Mouse (Mus musculus) brown adipose tissue, adult 24 weeks (tissue): ENCODE results near the gene Afdn. TPM values are rescaled to one million over a fixed set of nuclear protein-coding genes. Genes with fewer than 3 reads are reported as not detected.
"Not testable (repeated sequence)": the region's sequence is repeated elsewhere in the genome, so short reads cannot be mapped to it uniquely, and the experiment has no call there.

Source experiments
- H3K27ac ChIP-seq: fragments of 200-500 bp; replicated peaks from 2 replicates; pipeline ENCODE4 v1.5.1; 2012; ENCODE audit warnings: low read depth, mild to moderate bottlenecking, low read length
- H3K4me1 ChIP-seq: fragments of 200-500 bp; 2 replicates; pipeline ENCODE4 v1.6.1; 2012; ENCODE audit warnings: low read length, mixed read lengths; ENCODE audit not compliant: control insufficient read depth, insufficient read depth, insufficient read length
- H3K4me3 ChIP-seq: fragments of 200-500 bp; 2 replicates; pipeline ENCODE4 v1.5.1; 2012; ENCODE audit warnings: low read depth, mild to moderate bottlenecking, low read length, moderate library complexity; ENCODE audit not compliant: insufficient read depth
- polyA plus RNA-seq: library from polyadenylated mRNA; stranded (reverse); fragments of >200 nt; gene quantifications from 2 replicates; pipeline ENCODE4 v1.2.4, GENCODE M21; 2012; ENCODE audit not compliant: missing spikeins, insufficient read depth, insufficient read length

Afdn gene
- polyA plus RNA-seq, 1 experiment = 28.9 TPM

DNA sequence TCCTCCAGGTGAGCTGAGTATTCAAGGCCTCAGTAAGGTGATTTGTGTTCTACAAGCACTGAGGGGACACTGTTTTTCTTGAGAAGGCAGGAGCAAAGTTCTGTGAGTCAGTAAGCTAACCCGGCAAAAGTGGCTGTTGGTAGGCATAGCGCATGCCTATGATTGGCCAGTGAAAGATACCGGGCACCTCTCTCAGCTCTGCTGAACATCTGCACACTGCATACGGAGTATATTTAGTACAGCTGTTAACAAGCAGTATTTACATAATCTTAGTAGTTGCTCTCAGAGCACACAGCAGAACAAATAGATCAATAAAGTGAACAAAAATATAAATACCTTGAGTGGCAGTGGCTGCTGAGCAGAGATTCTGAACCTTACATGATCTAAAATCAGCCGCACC is 146.7 kb downstream of the Afdn start:
- no peak overlapping the region for H3K4me3 ChIP-seq
- peaks cover 9% of the 10 kb centered on the region for H3K4me1 ChIP-seq

DNA sequence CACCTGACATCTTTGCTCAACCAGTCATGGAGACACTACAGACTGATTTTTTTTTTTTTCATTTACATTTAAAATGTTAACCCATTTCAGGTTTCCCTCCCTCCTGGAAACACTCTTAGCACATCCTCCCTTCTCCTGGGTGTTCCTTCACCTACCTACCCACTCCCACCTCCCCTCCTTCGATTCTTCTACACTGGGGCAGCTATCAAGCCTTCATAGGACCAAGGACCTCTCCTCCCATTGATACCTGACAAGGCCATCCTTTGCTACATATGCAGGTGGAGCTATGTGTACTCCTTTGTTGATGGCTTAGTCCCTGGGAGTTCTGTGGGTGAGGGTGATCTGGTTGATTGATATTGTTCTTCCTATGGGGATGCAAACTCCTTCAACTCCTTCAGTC is 147.3 kb downstream of the Afdn start:
- Histone ChIP-seq H3K27ac (peak overlapping the region; percentile 17; the same call in 1 of the 2 replicates), H3K4me1 (peaks cover 13% of the 10 kb centered on the region), H3K4me3 (no peak overlapping the region)

More for the DNA sequence above, 146.7 kb downstream of the Afdn start:
- peak overlapping the region; percentile 48; the same call in 1 of the 2 replicates for H3K27ac ChIP-seq

DNA sequence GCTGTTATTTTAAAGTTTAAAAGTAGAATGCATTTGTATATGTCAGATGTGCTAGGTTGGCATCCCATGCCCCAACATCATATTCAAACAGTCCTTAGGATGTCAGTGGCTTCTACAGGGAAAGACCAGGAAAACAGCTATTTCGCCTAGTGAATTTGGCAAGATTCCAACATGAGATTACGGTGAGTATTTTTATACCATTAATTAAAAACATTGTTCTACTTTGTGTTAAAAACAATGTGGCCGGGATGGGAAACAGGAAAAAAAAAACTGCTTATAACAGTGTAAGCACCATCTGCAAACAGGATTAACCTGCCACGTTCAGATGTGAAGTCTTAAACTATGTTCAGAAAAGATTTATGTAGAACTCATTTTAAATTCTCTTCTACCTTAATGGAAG is 153.6 kb downstream of the Afdn start:
- Histone ChIP-seq H3K27ac (peak overlapping the region; percentile 98), H3K4me3 (no peak overlapping the region), H3K4me1 (peaks cover 28% of the 10 kb centered on the region)

DNA sequence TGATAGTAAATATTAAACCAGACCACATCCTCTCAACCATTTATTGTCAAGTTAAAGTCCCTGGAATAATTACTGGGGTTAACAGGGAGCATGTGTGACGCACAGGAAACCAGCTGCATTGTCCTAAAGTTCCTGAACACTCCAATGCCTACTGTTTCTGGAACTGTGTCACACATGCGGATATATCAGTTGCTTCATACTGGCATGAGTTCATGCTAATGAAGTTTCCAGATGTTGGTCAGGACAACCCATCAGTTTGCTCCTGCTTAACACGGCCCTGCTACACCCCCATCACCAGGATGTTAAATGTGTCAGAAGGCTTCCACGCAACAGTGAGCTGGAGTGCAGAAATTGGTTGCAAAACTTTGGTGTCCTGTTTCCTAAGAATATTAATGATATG is 154.2 kb downstream of the Afdn start:
- Histone ChIP-seq H3K4me1 (peaks cover 34% of the 10 kb centered on the region), H3K27ac (peak overlapping the region; percentile 93), H3K4me3 (no peak overlapping the region)

DNA sequence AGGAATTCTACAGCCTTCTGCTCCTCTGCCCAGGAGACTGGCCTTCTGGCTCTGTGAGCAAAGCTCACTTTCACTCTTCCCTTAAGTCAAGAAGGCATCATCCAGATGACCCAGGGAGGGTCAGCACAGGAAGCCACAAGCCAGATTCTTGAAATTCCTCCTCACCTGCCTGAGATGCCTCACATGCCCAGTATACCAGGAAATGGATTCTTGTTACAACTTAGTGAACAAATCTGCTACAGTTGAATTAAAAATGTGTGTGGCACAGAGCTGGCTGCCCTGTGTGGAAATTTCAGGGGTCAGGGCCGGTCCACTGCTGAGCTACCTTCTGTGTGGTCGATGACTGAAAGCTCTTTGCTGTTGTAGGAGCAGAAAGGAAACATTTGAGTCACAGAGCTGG is 160.4 kb downstream of the Afdn start:
- Histone ChIP-seq H3K4me3 (no peak overlapping the region), H3K27ac (peak overlapping the region; percentile 96), H3K4me1 (peaks cover 32% of the 10 kb centered on the region)

DNA sequence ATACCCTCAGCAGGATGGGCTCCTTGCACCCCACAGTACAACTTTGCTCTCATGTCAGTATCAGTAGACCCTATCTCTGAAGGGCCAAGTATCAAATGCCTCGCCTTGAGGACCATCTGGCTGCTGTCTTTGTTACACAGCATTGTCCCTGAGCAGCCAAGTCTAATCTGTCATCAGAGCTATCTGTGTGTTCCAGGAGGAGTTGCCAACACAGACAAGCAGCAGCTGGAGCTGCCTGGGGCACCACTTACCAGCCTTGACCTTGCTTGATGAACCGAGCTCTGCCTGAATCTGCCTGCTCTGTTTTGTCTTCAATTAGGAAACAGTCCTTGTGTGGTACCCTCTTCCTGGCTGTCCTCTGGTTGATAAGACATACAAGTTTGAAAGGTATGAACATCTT is 163.1 kb downstream of the Afdn start:
- Histone ChIP-seq H3K4me1 (peaks cover 27% of the 10 kb centered on the region), H3K27ac (no peak overlapping the region), H3K4me3 (no peak overlapping the region)

DNA sequence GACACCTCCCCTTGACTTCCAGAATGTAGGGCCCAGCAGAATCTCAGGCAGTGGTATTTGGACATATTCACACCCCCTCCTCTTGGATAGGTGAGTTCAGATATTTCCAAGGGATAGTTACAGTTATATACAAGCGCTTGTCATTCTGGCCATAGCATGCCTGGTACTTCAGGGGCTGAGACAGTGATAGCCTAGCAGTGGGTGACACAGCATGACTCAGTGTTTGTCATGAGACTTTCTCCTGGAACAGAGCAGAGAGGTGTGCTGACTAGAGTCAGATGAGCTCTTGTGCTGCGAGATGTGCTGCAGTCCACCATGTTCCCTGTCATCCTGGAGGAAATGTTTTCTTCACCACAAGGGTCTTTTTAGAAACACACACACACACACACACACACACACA is 164.2 kb downstream of the Afdn start:
- no peak overlapping the region for H3K27ac ChIP-seq

DNA sequence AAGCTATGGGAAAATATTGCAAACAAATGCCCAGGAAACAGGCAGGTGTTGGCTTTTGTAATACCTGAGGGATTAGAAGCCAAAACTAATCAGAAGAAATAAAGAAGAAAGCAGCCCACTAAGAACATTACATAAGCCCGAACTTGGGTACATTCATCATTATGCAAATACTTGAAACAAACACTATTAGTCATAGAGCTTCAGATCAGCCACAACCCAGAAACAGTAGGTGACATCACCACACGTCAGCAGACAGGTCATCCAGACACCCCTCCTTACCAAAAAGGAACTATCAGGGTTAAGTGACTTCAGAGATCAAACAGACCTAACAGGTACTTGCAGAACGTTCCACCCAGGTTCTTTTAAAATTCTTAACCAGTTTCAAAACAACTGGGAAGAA is 165.6 kb downstream of the Afdn start:
- Histone ChIP-seq H3K4me3 (no peak overlapping the region), H3K4me1 (peaks cover 9% of the 10 kb centered on the region; the same call in 1 of the 2 replicates), H3K27ac (no peak overlapping the region)

More for the DNA sequence above, 164.2 kb downstream of the Afdn start:
- Histone ChIP-seq H3K4me1 (peaks cover 23% of the 10 kb centered on the region; the same call in 1 of the 2 replicates), H3K4me3 (no peak overlapping the region)

DNA sequence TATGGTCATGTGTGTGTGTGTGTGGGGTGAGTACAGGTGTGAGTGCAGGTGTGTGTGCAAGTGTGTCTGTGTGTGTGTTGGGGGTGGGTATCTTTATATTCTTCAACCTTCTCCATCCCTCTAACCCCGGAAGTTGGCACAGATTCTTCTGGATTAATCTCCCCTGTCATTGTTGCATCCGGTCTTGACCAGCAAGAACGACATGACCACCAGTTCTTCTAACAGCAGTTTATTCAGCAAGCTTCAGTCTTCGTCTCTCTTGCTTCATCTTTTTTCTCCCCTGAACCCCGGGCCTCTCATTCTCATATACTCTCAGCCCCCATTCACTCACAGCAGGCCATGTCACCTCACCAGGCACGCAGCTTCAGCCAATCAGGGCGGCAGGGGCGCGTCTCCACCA is 170.1 kb downstream of the Afdn start:
- H3K27ac ChIP-seq = no peak overlapping the region
- H3K4me1 ChIP-seq = peaks cover 4% of the 10 kb centered on the region; the same call in 1 of the 2 replicates
- H3K4me3 ChIP-seq = no peak overlapping the region

DNA sequence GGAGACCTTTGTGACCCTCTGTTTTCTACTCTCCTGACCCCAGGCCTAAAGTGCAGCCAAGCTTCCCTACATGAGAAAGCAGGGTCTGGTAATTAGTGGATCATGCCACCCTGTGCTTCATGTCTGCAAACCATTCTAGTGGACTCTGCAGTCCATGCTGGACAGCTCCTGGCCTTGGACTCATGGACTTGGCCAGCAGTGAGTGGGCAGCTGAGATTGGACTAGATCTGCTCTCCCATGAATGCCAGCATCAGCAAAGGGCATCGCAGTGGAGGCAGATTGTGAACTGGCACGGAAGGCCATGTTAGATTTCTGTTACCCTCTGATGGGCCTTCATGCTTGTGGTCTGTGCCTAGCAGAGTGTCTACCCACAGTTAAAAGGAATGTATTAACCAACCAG is 175.0 kb downstream of the Afdn start:
- not testable (repeated sequence) for H3K27ac ChIP-seq, H3K4me3 ChIP-seq
- peaks cover 23% of the 10 kb centered on the region for H3K4me1 ChIP-seq

DNA sequence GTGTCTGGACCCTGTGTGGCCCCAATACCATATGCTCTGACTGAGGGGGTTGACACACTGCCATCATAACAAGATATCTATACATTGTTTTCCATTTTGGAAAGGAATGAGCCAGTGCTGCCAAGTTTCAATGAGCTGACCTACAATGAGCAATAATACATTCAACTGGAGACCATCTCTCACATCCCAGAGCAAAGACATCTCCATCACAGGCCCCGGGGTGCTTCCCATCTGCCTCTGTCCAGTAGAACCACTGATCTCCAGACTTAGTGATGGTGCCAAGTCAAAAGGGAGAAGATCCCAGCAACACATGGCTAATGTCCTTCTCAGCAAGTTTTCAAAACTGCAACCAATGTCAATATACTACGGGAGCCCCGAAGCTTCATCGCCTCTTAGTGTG is 177.4 kb downstream of the Afdn start:
- Histone ChIP-seq H3K4me1 (peaks cover 24% of the 10 kb centered on the region), H3K4me3 (no peak overlapping the region), H3K27ac (peak overlapping the region; percentile 86)

DNA sequence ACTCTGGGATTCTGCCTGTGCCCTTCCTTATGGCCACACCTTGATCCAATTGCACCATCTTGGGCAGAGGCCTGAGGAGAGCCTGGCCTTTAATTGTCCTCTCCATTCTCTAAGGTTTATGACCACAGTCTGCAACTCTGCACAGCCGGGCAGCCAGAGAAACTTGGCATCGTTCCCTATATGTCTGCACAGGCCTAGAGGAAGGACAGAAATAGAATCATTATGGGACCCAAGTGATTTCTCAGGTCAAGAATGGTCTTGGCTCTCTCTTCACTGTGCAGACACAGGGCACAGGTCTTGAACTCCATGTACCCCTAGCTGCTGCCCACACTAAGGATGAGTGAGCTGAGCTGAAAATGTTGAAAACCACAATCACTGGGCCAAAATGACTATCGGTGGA is 178.3 kb downstream of the Afdn start:
- Histone ChIP-seq H3K27ac (peak overlapping the region; percentile 90), H3K4me3 (no peak overlapping the region), H3K4me1 (peaks cover 24% of the 10 kb centered on the region)

DNA sequence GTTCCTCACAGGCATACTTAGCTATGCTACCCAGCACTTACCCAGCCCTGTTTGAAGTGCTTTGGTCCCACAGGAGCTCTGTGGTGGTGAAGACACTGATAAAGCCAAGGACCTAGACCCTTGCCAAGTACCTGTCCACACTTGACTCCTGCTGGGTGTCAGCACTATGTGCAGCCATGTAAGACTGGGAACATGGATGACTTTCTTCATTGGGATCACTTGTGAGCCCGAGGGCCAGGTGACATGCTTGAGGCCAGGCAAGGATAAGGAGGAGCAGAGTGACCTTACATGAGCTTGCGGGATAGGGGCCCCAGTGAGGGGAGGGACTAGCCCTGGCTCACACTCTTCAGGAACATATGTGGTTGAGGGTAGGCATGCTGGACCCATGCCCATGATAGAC is 178.9 kb downstream of the Afdn start:
- peaks cover 24% of the 10 kb centered on the region for H3K4me1 ChIP-seq
- H3K4me3 ChIP-seq = not testable (repeated sequence)
- H3K27ac ChIP-seq = peak overlapping the region; percentile 90

DNA sequence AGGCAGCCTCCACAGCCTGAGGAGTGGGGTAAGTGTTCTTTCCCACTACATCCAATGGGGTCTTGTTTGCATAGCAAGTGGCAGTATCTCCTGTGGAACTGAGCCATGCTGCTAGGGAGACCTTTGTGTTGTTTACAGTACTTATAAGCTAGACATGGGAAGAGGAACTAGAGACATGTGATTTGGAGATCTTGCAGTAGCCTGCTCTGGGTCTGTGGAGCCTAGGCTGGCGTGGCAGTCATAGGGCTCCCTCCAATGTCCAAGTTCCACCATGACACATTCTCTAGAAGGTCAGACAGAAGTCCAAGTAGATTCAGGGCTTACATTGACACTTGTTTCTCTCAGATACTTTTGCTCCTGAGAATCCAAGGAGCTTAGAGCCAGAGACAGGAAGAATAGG is 180.1 kb downstream of the Afdn start:
- peak overlapping the region; percentile 90 for H3K27ac ChIP-seq
- H3K4me3 ChIP-seq = no peak overlapping the region

DNA sequence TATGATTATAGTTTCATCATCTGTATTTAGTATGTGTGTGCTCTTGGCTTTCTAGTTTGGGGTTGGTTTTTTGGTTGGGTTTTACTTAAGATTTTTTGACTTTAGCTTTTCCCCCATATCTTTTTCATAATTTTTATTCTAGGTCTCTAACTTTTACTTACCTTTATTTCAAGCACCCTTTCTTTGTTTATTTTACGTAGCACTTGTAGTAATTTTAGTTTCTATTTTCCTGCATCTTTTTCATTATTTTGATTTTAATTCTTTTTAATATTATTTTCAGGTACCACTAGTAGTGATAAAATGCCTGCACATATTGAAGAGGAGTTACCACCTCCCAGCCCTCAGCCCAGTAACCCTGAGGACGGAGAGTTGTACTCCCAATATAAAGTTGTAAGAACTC is 187.7 kb downstream of the Afdn start, which contains the start of gene Gm7168:
Gene Gm7168 (plus strand): TSS at position 301 of the 400 bp plus-strand sequence.
- not testable (repeated sequence) for H3K4me1 ChIP-seq, H3K4me3 ChIP-seq, H3K27ac ChIP-seq

More for the DNA sequence above, 180.1 kb downstream of the Afdn start:
- H3K4me1 ChIP-seq = peaks cover 24% of the 10 kb centered on the region

DNA sequence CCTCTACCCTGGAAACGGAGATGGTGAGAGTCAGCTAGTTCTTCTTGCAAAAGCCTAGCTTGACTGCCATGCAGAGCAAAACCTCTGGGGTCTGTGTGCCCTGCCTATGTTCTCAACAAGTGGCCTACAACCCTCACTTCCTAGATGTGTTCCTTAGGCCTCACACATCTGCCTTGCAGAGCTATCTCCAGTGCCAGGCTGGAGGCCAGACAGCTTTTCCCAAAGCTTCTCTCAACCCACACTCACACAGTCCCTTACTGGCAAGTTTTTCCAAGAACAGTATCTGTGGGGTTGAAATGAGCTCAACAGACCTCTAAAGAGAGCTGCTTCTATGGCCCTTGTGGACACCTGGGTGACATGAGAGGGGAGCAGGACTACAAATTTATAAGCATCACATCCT is 191.2 kb downstream of the Afdn start:
- not testable (repeated sequence) for H3K4me3 ChIP-seq, H3K27ac ChIP-seq, H3K4me1 ChIP-seq
